Mouse (Mus musculus): ENCODE data around the gene Il5. TPM values are rescaled to one million over a fixed set of nuclear protein-coding genes. Genes with fewer than 3 reads are reported as not detected.
A peak's percentile ranks its signal among the peaks of the same experiment; 100 is the strongest.

Gene Il5
- polyA plus RNA-seq, 1 experiment, result not detected

DNA sequence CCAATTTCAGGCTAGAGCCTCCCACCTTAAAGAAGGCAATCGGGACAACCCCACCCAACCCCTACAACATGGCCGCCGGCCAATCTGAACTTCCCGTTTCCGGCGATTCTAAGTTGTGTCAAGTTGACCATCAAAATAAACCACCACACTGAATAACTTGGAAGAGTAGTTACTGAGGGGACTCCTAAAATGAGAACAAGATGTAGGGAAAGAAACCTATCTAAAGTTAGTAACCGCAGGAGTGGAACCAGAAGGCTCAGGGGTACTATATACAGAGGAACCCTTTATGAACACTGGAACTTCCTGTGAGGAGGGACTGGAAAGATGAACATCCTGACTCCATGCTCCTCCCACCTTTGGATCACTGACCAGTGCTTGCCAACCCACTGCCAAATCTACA lies 10.9 kb downstream of the Il5 start:
- no peak for DNase-seq (ENCODE audit: low read depth in 1 of 2, low spot score in 2 of 2)

GRCm38 (mm10) chr11:53732244-53732643 lies 11.7 kb downstream of the Il5 start:
- no peak for DNase-seq (ENCODE audit: low read depth in 1 of 2, low spot score in 2 of 2)
- TF ChIP-seq POLR2A (IDR thresholded peaks at IDR 0.05; ENCODE audit: low read depth, low read length), result no peak
- TF ChIP-seq CTCF (IDR thresholded peaks at IDR 0.05; ENCODE audit: extremely low read depth, insufficient read depth, insufficient read length, insufficient replicate concordance), result no peak
- 68% methylated on average over 8 of the region's 8 CpGs for WGBS
- H3K27me3 ChIP-seq (ENCODE audit: control insufficient read depth, insufficient read depth, low read length), result no peaks in the 10 kb centered on the region
- no peaks in the 10 kb centered on the region for H3K36me3 ChIP-seq (ENCODE audit: control insufficient read depth, insufficient read depth, low read length)
- H3K4me3 ChIP-seq (ENCODE audit: extremely low read depth, insufficient read depth, insufficient read length), result no peak overlapping the region
- peaks cover 2% of the 10 kb centered on the region; the same call in 1 of the 2 replicates for H3K4me1 ChIP-seq (ENCODE audit: control insufficient read depth, insufficient read depth, insufficient read length)
- no peak overlapping the region for H3K27ac ChIP-seq (ENCODE audit: insufficient read depth, low read length)

More for the DNA sequence above, 10.9 kb downstream of the Il5 start:
- Histone ChIP-seq H3K4me1 (ENCODE audit: control insufficient read depth, insufficient read depth, insufficient read length) (peaks cover 2% of the 10 kb centered on the region; the same call in 1 of the 2 replicates), H3K27ac (ENCODE audit: insufficient read depth, low read length) (no peak overlapping the region), H3K4me3 (ENCODE audit: extremely low read depth, insufficient read depth, insufficient read length) (no peak overlapping the region), H3K27me3 (ENCODE audit: control insufficient read depth, insufficient read depth, low read length) (no peaks in the 10 kb centered on the region), H3K36me3 (ENCODE audit: control insufficient read depth, insufficient read depth, low read length) (no peaks in the 10 kb centered on the region)
- TF ChIP-seq POLR2A (IDR thresholded peaks at IDR 0.05; ENCODE audit: low read depth, low read length) (no peak), CTCF (IDR thresholded peaks at IDR 0.05; ENCODE audit: extremely low read depth, insufficient read depth, insufficient read length, insufficient replicate concordance) (no peak)
- WGBS, result 90% methylated on average over 7 of the region's 7 CpGs

- Histone ChIP-seq H3K27ac (ENCODE audit: insufficient read depth, low read length) (no peak overlapping the region), H3K4me1 (ENCODE audit: control insufficient read depth, insufficient read depth, insufficient read length) (peaks cover 2% of the 10 kb centered on the region; the same call in 1 of the 2 replicates), H3K4me3 (ENCODE audit: extremely low read depth, insufficient read depth, insufficient read length) (no peak overlapping the region), H3K27me3 (ENCODE audit: control insufficient read depth, insufficient read depth, low read length) (no peaks in the 10 kb centered on the region), H3K36me3 (ENCODE audit: control insufficient read depth, insufficient read depth, low read length) (no peaks in the 10 kb centered on the region)
- no peak for DNase-seq (ENCODE audit: low read depth in 1 of 2, low spot score in 2 of 2)
- WGBS, result 85% methylated on average over 7 of the region's 7 CpGs
- TF ChIP-seq CTCF (IDR thresholded peaks at IDR 0.05; ENCODE audit: extremely low read depth, insufficient read depth, insufficient read length, insufficient replicate concordance) (no peak), POLR2A (IDR thresholded peaks at IDR 0.05; ENCODE audit: low read depth, low read length) (no peak)
Measured at GRCm38 (mm10) chr11:53733824-53734223, 13.2 kb downstream of the Il5 start.

GRCm38 (mm10) chr11:53734431-53734830 lies 13.8 kb downstream of the Il5 start:
- Histone ChIP-seq H3K4me1 (ENCODE audit: control insufficient read depth, insufficient read depth, insufficient read length) (peaks cover 2% of the 10 kb centered on the region; the same call in 1 of the 2 replicates), H3K36me3 (ENCODE audit: control insufficient read depth, insufficient read depth, low read length) (no peaks in the 10 kb centered on the region), H3K27me3 (ENCODE audit: control insufficient read depth, insufficient read depth, low read length) (no peaks in the 10 kb centered on the region), H3K27ac (ENCODE audit: insufficient read depth, low read length) (no peak overlapping the region), H3K4me3 (ENCODE audit: extremely low read depth, insufficient read depth, insufficient read length) (no peak overlapping the region)
- no peak for TF ChIP-seq CTCF (IDR thresholded peaks at IDR 0.05; ENCODE audit: extremely low read depth, insufficient read depth, insufficient read length, insufficient replicate concordance)
- 87% methylated on average over 2 of the region's 2 CpGs for WGBS
- DNase-seq (ENCODE audit: low read depth in 1 of 2, low spot score in 2 of 2), result no peak

- no peak overlapping the region for H3K4me3 ChIP-seq (ENCODE audit: extremely low read depth, insufficient read depth, insufficient read length)
- H3K27ac ChIP-seq (ENCODE audit: insufficient read depth, low read length), result no peak overlapping the region
- H3K27me3 ChIP-seq (ENCODE audit: control insufficient read depth, insufficient read depth, low read length), result no peaks in the 10 kb centered on the region
- TF ChIP-seq CTCF (IDR thresholded peaks at IDR 0.05; ENCODE audit: extremely low read depth, insufficient read depth, insufficient read length, insufficient replicate concordance), result no peak
- TF ChIP-seq POLR2A (IDR thresholded peaks at IDR 0.05; ENCODE audit: low read depth, low read length), result no peak
- H3K4me1 ChIP-seq (ENCODE audit: control insufficient read depth, insufficient read depth, insufficient read length), result peaks cover 2% of the 10 kb centered on the region; the same call in 1 of the 2 replicates
- no peak for DNase-seq (ENCODE audit: low read depth in 1 of 2, low spot score in 2 of 2)
- H3K36me3 ChIP-seq (ENCODE audit: control insufficient read depth, insufficient read depth, low read length), result no peaks in the 10 kb centered on the region
- 42% methylated on average over 18 of the region's 18 CpGs for WGBS
Measured at GRCm38 (mm10) chr11:53734970-53735681, 14.5 kb downstream of the Il5 start.

DNA sequence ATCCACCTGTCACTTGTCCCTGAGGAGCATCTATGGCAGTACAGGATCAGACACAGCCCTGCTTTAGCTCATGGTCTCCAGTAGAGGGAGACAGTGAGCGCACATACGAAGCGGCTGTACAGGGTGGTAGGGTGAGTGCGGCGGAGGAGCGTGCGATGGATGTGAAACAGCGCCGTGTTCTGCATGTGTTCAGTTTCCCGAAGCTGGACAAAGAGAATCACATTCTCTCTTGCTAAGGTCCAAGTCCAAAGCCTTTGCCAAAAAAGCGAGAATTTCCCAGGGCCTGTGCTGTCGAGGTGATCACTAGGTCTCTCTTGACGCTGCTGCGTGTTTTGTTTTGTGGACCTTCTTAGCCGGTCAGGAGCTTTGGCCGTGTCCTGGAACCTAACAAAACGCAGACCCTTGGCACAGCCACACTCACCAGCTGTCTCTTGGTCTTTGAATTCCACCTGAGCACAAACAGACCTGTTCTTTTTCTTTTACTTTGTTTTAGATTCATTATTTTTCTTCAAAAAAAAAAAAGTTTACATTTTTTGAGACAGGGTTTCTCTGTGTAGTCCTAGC lies 15.2 kb downstream of the Il5 start:
- H3K4me3 ChIP-seq (ENCODE audit: extremely low read depth, insufficient read depth, insufficient read length), result no peak overlapping the region; the same call in 1 of the 2 replicates
- peaks cover 2% of the 10 kb centered on the region; the same call in 1 of the 2 replicates for H3K4me1 ChIP-seq (ENCODE audit: control insufficient read depth, insufficient read depth, insufficient read length)
- 21% methylated on average over 17 of the region's 17 CpGs for WGBS
- no peak overlapping the region for H3K27ac ChIP-seq (ENCODE audit: insufficient read depth, low read length)
- no peaks in the 10 kb centered on the region for H3K27me3 ChIP-seq (ENCODE audit: control insufficient read depth, insufficient read depth, low read length)
- H3K36me3 ChIP-seq (ENCODE audit: control insufficient read depth, insufficient read depth, low read length), result no peaks in the 10 kb centered on the region
- DNase-seq (ENCODE audit: low read depth in 1 of 2, low spot score in 2 of 2), result peak; percentile 55 to 70
- TF ChIP-seq POLR2A (IDR thresholded peaks at IDR 0.05; ENCODE audit: low read depth, low read length), result no peak
- TF ChIP-seq CTCF (IDR thresholded peaks at IDR 0.05; ENCODE audit: extremely low read depth, insufficient read depth, insufficient read length, insufficient replicate concordance), result peak; percentile 90; the same call in 1 of the 2 replicates
